Mouse (Mus musculus): Measurements from ENCODE around the gene Fam24a. TPM values are rescaled to one million over a fixed set of nuclear protein-coding genes. Genes with fewer than 3 reads are reported as not detected.

The Fam24a gene
- polyA plus RNA-seq (2012; ENCODE audit: insufficient read depth, low replicate concordance), result not detected in 2 replicates

- H3K9me3 ChIP-seq, result no peaks in the 10 kb centered on the region
- no peaks in the 10 kb centered on the region; the same call in 1 of the 2 replicates for H3K4me1 ChIP-seq
- H3K27me3 ChIP-seq (replicated peaks), result no peaks in the 10 kb centered on the region
- TF ChIP-seq GATA1 (IDR thresholded peaks at IDR 0.05; ENCODE audit: borderline replicate concordance, low read length) (no peak), FLI1 (IDR thresholded peaks at IDR 0.05; ENCODE audit: low read length) (no peak)
- H3K4me3 ChIP-seq (replicated peaks), result no peak within 1 kb of the TSS
- H3K36me3 ChIP-seq (replicated peaks; ENCODE audit: low read length), result peaks cover 6% of the 10 kb centered on the region
Measured at GRCm38 (mm10) chr7:131333564-131333963, at the start of gene Fam24a. TSS of gene Fam24a (plus strand) at chr7:131333864.

GRCm38 (mm10) chr7:131297151-131297550 is 36.5 kb upstream of the Fam24a start:
- Histone ChIP-seq H3K36me3 (replicated peaks; ENCODE audit: low read length) (no peaks in the 10 kb centered on the region), H3K4me1 (no peaks in the 10 kb centered on the region), H3K9me3 (no peaks in the 10 kb centered on the region), H3K4me3 (replicated peaks) (no peak overlapping the region), H3K27me3 (replicated peaks) (peaks cover 4% of the 10 kb centered on the region)
- TF ChIP-seq GATA1 (IDR thresholded peaks at IDR 0.05; ENCODE audit: borderline replicate concordance, low read length) (no peak), FLI1 (IDR thresholded peaks at IDR 0.05; ENCODE audit: low read length) (no peak)

- Histone ChIP-seq H3K27me3 (replicated peaks) (no peaks in the 10 kb centered on the region), H3K4me3 (replicated peaks) (no peak overlapping the region), H3K4me1 (no peaks in the 10 kb centered on the region), H3K9me3 (peaks cover 4% of the 10 kb centered on the region; the same call in 1 of the 2 replicates), H3K36me3 (replicated peaks; ENCODE audit: low read length) (no peaks in the 10 kb centered on the region)
- TF ChIP-seq FLI1 (IDR thresholded peaks at IDR 0.05; ENCODE audit: low read length), result no peak
- TF ChIP-seq GATA1 (IDR thresholded peaks at IDR 0.05; ENCODE audit: borderline replicate concordance, low read length), result no peak
Measured at GRCm38 (mm10) chr7:131303340-131303739, 30.3 kb upstream of the Fam24a start.

DNA sequence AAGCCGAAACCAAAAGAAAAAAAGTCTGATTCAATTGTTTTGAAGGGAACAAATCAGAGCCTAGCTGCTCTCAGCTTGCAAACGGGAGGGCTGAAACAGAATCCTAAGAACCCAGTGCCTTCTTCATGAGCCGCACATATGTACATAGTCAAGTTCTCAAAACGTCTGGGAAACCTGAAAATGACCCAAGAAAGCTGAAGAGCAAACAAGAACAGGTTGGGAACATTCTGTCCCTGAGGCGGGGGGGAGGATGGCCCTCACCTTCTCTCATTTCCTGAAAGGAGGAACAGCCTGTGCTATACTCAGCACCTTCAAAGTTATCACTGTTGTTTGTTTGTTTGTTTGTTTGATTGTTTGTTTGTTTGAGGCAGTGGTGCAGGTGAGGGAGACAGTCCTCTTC is 26.9 kb upstream of the Fam24a start:
- Histone ChIP-seq H3K4me1 (no peaks in the 10 kb centered on the region), H3K4me3 (replicated peaks) (peak overlapping the region; percentile 12), H3K27me3 (replicated peaks) (no peaks in the 10 kb centered on the region), H3K9me3 (peaks cover 4% of the 10 kb centered on the region; the same call in 1 of the 2 replicates), H3K36me3 (replicated peaks; ENCODE audit: low read length) (no peaks in the 10 kb centered on the region)
- TF ChIP-seq FLI1 (IDR thresholded peaks at IDR 0.05; ENCODE audit: low read length), result no peak
- no peak for TF ChIP-seq GATA1 (IDR thresholded peaks at IDR 0.05; ENCODE audit: borderline replicate concordance, low read length)

DNA sequence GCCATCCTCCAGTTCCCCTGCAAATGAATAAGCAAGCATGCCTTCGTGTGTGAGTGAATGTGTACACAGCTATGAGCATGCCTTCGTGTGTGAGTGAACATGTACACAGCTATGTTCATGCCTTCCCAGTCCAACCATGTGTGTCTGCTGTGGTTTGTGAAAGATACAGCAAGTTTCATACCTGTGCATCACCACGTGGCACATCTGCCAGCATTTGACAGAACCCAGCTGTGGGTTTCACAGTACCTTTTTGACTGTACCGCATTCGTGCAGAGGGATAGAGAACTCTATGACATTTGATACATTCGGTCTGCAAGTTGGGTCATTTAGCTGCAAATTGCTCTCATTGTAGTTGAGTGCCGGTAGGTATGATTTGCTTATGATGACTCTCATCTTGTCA is 19.2 kb upstream of the Fam24a start:
- Histone ChIP-seq H3K4me3 (replicated peaks) (no peak overlapping the region), H3K27me3 (replicated peaks) (no peaks in the 10 kb centered on the region), H3K36me3 (replicated peaks; ENCODE audit: low read length) (no peaks in the 10 kb centered on the region), H3K4me1 (no peaks in the 10 kb centered on the region), H3K9me3 (no peaks in the 10 kb centered on the region)
- TF ChIP-seq FLI1 (IDR thresholded peaks at IDR 0.05; ENCODE audit: low read length), result no peak
- no peak for TF ChIP-seq GATA1 (IDR thresholded peaks at IDR 0.05; ENCODE audit: borderline replicate concordance, low read length)

GRCm38 (mm10) chr7:131317587-131317986 is 16.1 kb upstream of the Fam24a start:
- TF ChIP-seq FLI1 (IDR thresholded peaks at IDR 0.05; ENCODE audit: low read length), result no peak
- no peak for TF ChIP-seq GATA1 (IDR thresholded peaks at IDR 0.05; ENCODE audit: borderline replicate concordance, low read length)
- peaks cover 7% of the 10 kb centered on the region for H3K27me3 ChIP-seq (replicated peaks)
- no peaks in the 10 kb centered on the region for H3K36me3 ChIP-seq (replicated peaks; ENCODE audit: low read length)
- H3K4me1 ChIP-seq, result no peaks in the 10 kb centered on the region
- H3K9me3 ChIP-seq, result no peaks in the 10 kb centered on the region
- H3K4me3 ChIP-seq (replicated peaks), result no peak overlapping the region

- peaks cover 5% of the 10 kb centered on the region for H3K9me3 ChIP-seq
- TF ChIP-seq GATA1 (IDR thresholded peaks at IDR 0.05; ENCODE audit: borderline replicate concordance, low read length) (no peak), FLI1 (IDR thresholded peaks at IDR 0.05; ENCODE audit: low read length) (no peak)
- no peaks in the 10 kb centered on the region for H3K36me3 ChIP-seq (replicated peaks; ENCODE audit: low read length)
- H3K4me1 ChIP-seq, result no peaks in the 10 kb centered on the region
- no peak overlapping the region for H3K4me3 ChIP-seq (replicated peaks)
- peaks cover 7% of the 10 kb centered on the region for H3K27me3 ChIP-seq (replicated peaks)
Measured at GRCm38 (mm10) chr7:131318340-131318739, 15.3 kb upstream of the Fam24a start.

- Histone ChIP-seq H3K9me3 (peaks cover 6% of the 10 kb centered on the region), H3K27me3 (replicated peaks) (peaks cover 9% of the 10 kb centered on the region), H3K4me1 (no peaks in the 10 kb centered on the region), H3K36me3 (replicated peaks; ENCODE audit: low read length) (no peaks in the 10 kb centered on the region), H3K4me3 (replicated peaks) (no peak within 1 kb of the TSS)
- no peak for TF ChIP-seq FLI1 (IDR thresholded peaks at IDR 0.05; ENCODE audit: low read length)
- TF ChIP-seq GATA1 (IDR thresholded peaks at IDR 0.05; ENCODE audit: borderline replicate concordance, low read length), result no peak
Measured at GRCm38 (mm10) chr7:131322192-131322591, 11.5 kb upstream of the Fam24a start, which contains the start of gene Cuzd1. TSS of gene Cuzd1 (minus strand) at chr7:131322292.

GRCm38 (mm10) chr7:131327054-131327453 is 6.6 kb upstream of the Fam24a start:
- Histone ChIP-seq H3K4me1 (no peaks in the 10 kb centered on the region), H3K4me3 (replicated peaks) (no peak overlapping the region), H3K27me3 (replicated peaks) (peaks cover 4% of the 10 kb centered on the region), H3K36me3 (replicated peaks; ENCODE audit: low read length) (no peaks in the 10 kb centered on the region), H3K9me3 (peaks cover 6% of the 10 kb centered on the region)
- TF ChIP-seq FLI1 (IDR thresholded peaks at IDR 0.05; ENCODE audit: low read length), result no peak
- TF ChIP-seq GATA1 (IDR thresholded peaks at IDR 0.05; ENCODE audit: borderline replicate concordance, low read length), result no peak

GRCm38 (mm10) chr7:131329416-131329815 is 4.2 kb upstream of the Fam24a start, which contains the start of gene Fam24b:
TSS of gene Fam24b (minus strand) at chr7:131329516.
- Histone ChIP-seq H3K4me3 (replicated peaks) (no peak within 1 kb of the TSS), H3K4me1 (no peaks in the 10 kb centered on the region; the same call in 1 of the 2 replicates), H3K36me3 (replicated peaks; ENCODE audit: low read length) (no peaks in the 10 kb centered on the region), H3K27me3 (replicated peaks) (peaks cover 2% of the 10 kb centered on the region), H3K9me3 (no peaks in the 10 kb centered on the region)
- TF ChIP-seq FLI1 (IDR thresholded peaks at IDR 0.05; ENCODE audit: low read length), result no peak
- TF ChIP-seq GATA1 (IDR thresholded peaks at IDR 0.05; ENCODE audit: borderline replicate concordance, low read length), result no peak

All from megakaryocyte, embryonic 14.5 days (primary cell).